Mouse (Mus musculus): ENCODE data around the gene Ubp1.

GRCm38 (mm10) chr9:113975442-113975841 is 44.7 kb downstream of the Ubp1 start:
- TF ChIP-seq CTCF (IDR thresholded peaks at IDR 0.05; ENCODE audit: low read depth) (no peak), EP300 (IDR thresholded peaks at IDR 0.05; ENCODE audit: low read depth) (no peak)

All from liver, postnatal 0 days (tissue).